Mouse (Mus musculus): ENCODE results near the gene Mroh8. TPM values are rescaled to one million over a fixed set of nuclear protein-coding genes. Genes with fewer than 3 reads are reported as not detected.

The Mroh8 gene
- total RNA-seq, 1 experiment, result 0.58 TPM

DNA sequence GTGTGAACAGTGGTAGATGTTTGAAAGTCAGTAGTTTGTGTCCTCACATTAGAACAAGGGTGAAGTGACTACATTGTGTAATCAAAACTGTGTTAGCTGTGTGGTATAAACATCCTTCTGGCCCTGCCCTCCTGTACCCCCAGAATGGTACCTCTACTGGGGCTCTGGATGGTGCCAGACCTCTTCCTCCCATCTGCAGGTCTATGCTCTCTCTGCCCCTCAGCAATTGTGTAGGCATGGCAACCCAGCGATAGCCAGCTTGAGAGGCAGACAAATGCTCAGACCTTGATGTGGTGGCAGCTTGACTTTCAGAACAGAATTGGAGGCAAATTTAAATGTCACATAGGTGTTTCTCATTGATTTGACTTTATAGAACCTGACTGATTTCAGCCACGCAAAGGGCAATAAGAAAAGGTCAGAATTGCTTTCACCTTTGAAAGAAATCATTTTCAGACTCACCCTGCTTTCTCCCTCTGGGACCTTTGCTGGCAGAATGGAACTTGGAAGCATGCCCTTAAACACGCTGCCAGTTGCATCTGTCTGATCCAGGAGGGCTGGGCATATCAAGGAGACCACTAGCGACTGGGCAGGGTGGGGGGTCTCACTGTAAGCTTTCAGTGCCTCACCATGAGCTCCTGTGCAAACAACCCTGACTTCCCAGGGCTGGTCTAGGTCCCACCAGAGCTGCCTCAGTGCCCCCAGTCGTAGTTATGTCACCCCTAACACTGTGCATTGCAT is 42.8 kb upstream of the Mroh8 start:
- no peaks in the 10 kb centered on the region for H3K4me1 ChIP-seq (ENCODE audit: control insufficient read depth in 2 of 2, insufficient read depth in 2 of 2, low read length in 2 of 2, poor library complexity in 1 of 2)

GRCm38 (mm10) chr2:157320886-157321285 is 41.5 kb upstream of the Mroh8 start:
- Histone ChIP-seq H3K9me3 (ENCODE audit: control insufficient read depth, insufficient read depth, low read depth, low read length) (peaks cover 2% of the 10 kb centered on the region; the same call in 1 of the 2 replicates), H3K36me3 (ENCODE audit: control insufficient read depth, insufficient read depth, low read length, poor library complexity, severe bottlenecking) (peaks cover 77% of the 10 kb centered on the region), H3K27ac (ENCODE audit: insufficient read depth, low read depth, low read length, poor library complexity, severe bottlenecking) (no peak overlapping the region), H3K9ac (ENCODE audit: insufficient read depth, low read depth, low read length, poor library complexity, severe bottlenecking) (no peak overlapping the region), H3K4me3 (ENCODE audit: insufficient read depth in 1 of 2, low read depth in 1 of 2, low read length in 2 of 2, poor library complexity in 1 of 2, severe bottlenecking in 1 of 2) (no peak overlapping the region), H3K4me1 (ENCODE audit: control insufficient read depth in 2 of 2, insufficient read depth in 2 of 2, low read length in 2 of 2, poor library complexity in 1 of 2) (0 out of 4 replicates have a peak, but pooled peaks cover 0 to 2% of the 10 kb centered on the region in 2 experiments)
- in situ Hi-C loops (cut with MboI; ENCODE audit: low sequenced_read_pairs in 2 of 2, unreplicated experiment in 2 of 2), result no loop called here
- no peak for TF ChIP-seq ZC3H11A (IDR thresholded peaks at IDR 0.05; ENCODE audit: borderline replicate concordance, low read depth, low read length)
- DNase-seq (ENCODE audit: low read depth, low spot score), result no peak

More for the DNA sequence above, 42.8 kb upstream of the Mroh8 start:
- Histone ChIP-seq H3K9me3 (ENCODE audit: control insufficient read depth, insufficient read depth, low read depth, low read length) (peaks cover 2% of the 10 kb centered on the region; the same call in 1 of the 2 replicates), H3K4me3 (ENCODE audit: insufficient read depth in 1 of 2, low read depth in 1 of 2, low read length in 2 of 2, poor library complexity in 1 of 2, severe bottlenecking in 1 of 2) (no peak overlapping the region), H3K27ac (ENCODE audit: insufficient read depth, low read depth, low read length, poor library complexity, severe bottlenecking) (no peak overlapping the region), H3K36me3 (ENCODE audit: control insufficient read depth, insufficient read depth, low read length, poor library complexity, severe bottlenecking) (peaks cover 69% of the 10 kb centered on the region), H3K9ac (ENCODE audit: insufficient read depth, low read depth, low read length, poor library complexity, severe bottlenecking) (no peak overlapping the region)
- in situ Hi-C loops (cut with MboI; ENCODE audit: low sequenced_read_pairs in 2 of 2, unreplicated experiment in 2 of 2), result no loop called here
- no peak for TF ChIP-seq ZC3H11A (IDR thresholded peaks at IDR 0.05; ENCODE audit: borderline replicate concordance, low read depth, low read length)
- TF ChIP-seq CHD2 (IDR thresholded peaks at IDR 0.05; ENCODE audit: low read depth, low read length), result no peak
- no peak for TF ChIP-seq MAFK (IDR thresholded peaks at IDR 0.05; ENCODE audit: insufficient read depth, low read depth, low read length)
- TF ChIP-seq ZNF384 (IDR thresholded peaks at IDR 0.05; ENCODE audit: low read depth, low read length), result no peak
- no peak for TF ChIP-seq HCFC1 (IDR thresholded peaks at IDR 0.05; ENCODE audit: borderline replicate concordance, insufficient read depth, low read length)
- DNase-seq (ENCODE audit: low read depth, low spot score), result no peak

- Histone ChIP-seq H3K27ac (ENCODE audit: insufficient read depth, low read depth, low read length, poor library complexity, severe bottlenecking) (no peak overlapping the region), H3K4me1 (ENCODE audit: control insufficient read depth in 2 of 2, insufficient read depth in 2 of 2, low read length in 2 of 2, poor library complexity in 1 of 2) (0 out of 4 replicates have a peak, but pooled peaks cover 0 to 2% of the 10 kb centered on the region in 2 experiments), H3K4me3 (ENCODE audit: insufficient read depth in 1 of 2, low read depth in 1 of 2, low read length in 2 of 2, poor library complexity in 1 of 2, severe bottlenecking in 1 of 2) (no peak overlapping the region), H3K36me3 (ENCODE audit: control insufficient read depth, insufficient read depth, low read length, poor library complexity, severe bottlenecking) (peaks cover 78% of the 10 kb centered on the region), H3K9ac (ENCODE audit: insufficient read depth, low read depth, low read length, poor library complexity, severe bottlenecking) (no peak overlapping the region), H3K9me3 (ENCODE audit: control insufficient read depth, insufficient read depth, low read depth, low read length) (peaks cover 2% of the 10 kb centered on the region; the same call in 1 of the 2 replicates)
- in situ Hi-C loops (cut with MboI; ENCODE audit: low sequenced_read_pairs in 2 of 2, unreplicated experiment in 2 of 2), result no loop called here
- no peak for TF ChIP-seq ZC3H11A (IDR thresholded peaks at IDR 0.05; ENCODE audit: borderline replicate concordance, low read depth, low read length)
- no peak for DNase-seq (ENCODE audit: low read depth, low spot score)
Measured at GRCm38 (mm10) chr2:157320135-157320534, 40.8 kb upstream of the Mroh8 start.

DNA sequence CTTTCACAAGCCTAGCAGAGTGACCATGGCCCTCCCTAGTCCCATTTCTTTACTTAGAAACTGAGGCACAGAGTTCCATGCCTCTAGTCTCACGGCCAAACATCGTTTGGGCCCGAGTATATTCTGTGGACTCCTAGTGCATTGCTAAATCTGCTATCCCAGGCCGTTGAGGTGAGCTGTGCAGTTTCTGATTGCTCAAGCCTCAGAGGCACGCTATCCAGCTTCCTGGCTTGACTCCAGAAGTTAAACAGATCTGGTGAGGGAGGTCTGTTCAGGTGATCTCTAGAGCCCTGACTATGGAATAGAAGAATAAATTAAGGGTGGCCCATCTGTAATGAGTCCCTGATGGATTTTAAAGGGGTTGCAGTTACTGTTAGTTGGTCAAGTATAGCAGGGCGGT is 37.9 kb upstream of the Mroh8 start:
- no peak overlapping the region for H3K27ac ChIP-seq (ENCODE audit: insufficient read depth, low read depth, low read length, poor library complexity, severe bottlenecking)
- no peak overlapping the region for H3K4me3 ChIP-seq (ENCODE audit: insufficient read depth in 1 of 2, low read depth in 1 of 2, low read length in 2 of 2, poor library complexity in 1 of 2, severe bottlenecking in 1 of 2)
- H3K36me3 ChIP-seq (ENCODE audit: control insufficient read depth, insufficient read depth, low read length, poor library complexity, severe bottlenecking), result peaks cover 80% of the 10 kb centered on the region
- no peaks in the 10 kb centered on the region for H3K9me3 ChIP-seq (ENCODE audit: control insufficient read depth, insufficient read depth, low read depth, low read length)
- in situ Hi-C loops (cut with MboI; ENCODE audit: low sequenced_read_pairs in 2 of 2, unreplicated experiment in 2 of 2), result no loop called here
- no peak for TF ChIP-seq HCFC1 (IDR thresholded peaks at IDR 0.05; ENCODE audit: borderline replicate concordance, insufficient read depth, low read length)
- TF ChIP-seq ZNF384 (IDR thresholded peaks at IDR 0.05; ENCODE audit: low read depth, low read length), result no peak
- TF ChIP-seq MAFK (IDR thresholded peaks at IDR 0.05; ENCODE audit: insufficient read depth, low read depth, low read length), result no peak
- no peak for TF ChIP-seq ZC3H11A (IDR thresholded peaks at IDR 0.05; ENCODE audit: borderline replicate concordance, low read depth, low read length)
- TF ChIP-seq CHD2 (IDR thresholded peaks at IDR 0.05; ENCODE audit: low read depth, low read length), result no peak
- 0 out of 4 replicates have a peak, but pooled peaks cover 0 to 2% of the 10 kb centered on the region in 2 experiments for H3K4me1 ChIP-seq (ENCODE audit: control insufficient read depth in 2 of 2, insufficient read depth in 2 of 2, low read length in 2 of 2, poor library complexity in 1 of 2)
- no peak overlapping the region for H3K9ac ChIP-seq (ENCODE audit: insufficient read depth, low read depth, low read length, poor library complexity, severe bottlenecking)
- no peak for DNase-seq (ENCODE audit: low read depth, low spot score)

Data from ES-E14 (cell line).